Mouse (Mus musculus) heart, embryonic 13.5 days (tissue): ENCODE measurements around the gene Sec61a2. TPM values are rescaled to one million over a fixed set of nuclear protein-coding genes. Genes with fewer than 3 reads are reported as not detected.

Experiments
- ATAC-seq: fragments of 200-750 bp; cut with Nextera tagmentation; 2 replicates; pipeline ENCODE4 v1.8.0; 2017; ENCODE audit warnings: moderate TSS enrichment; ENCODE audit not compliant: insufficient number of reproducible peaks, low FRiP score, low TSS enrichment; ENCODE audit errors: extremely low read depth
- H3K27ac ChIP-seq: fragments of 300-500 bp; sonication (generic); replicated peaks from 2 replicates; pipeline ENCODE4 v1.5.1; 2015; ENCODE audit warnings: moderate library complexity, mild to moderate bottlenecking, inconsistent platforms
- H3K27me3 ChIP-seq: fragments of 300-500 bp; sonication (generic); replicated peaks from 2 replicates; pipeline ENCODE4 v1.6.1; 2015; ENCODE audit warnings: mild to moderate bottlenecking, inconsistent platforms
- H3K36me3 ChIP-seq: fragments of 300-500 bp; sonication (generic); 2 replicates; pipeline ENCODE4 v1.6.1; 2015; ENCODE audit warnings: mild to moderate bottlenecking, inconsistent platforms
- H3K4me1 ChIP-seq: fragments of 300-500 bp; sonication (generic); 2 replicates; pipeline ENCODE4 v1.6.1; 2015; ENCODE audit warnings: inconsistent platforms
- H3K4me2 ChIP-seq: fragments of 300-500 bp; sonication (generic); 2 replicates; pipeline ENCODE4 v1.6.1; 2015; ENCODE audit warnings: inconsistent platforms, mild to moderate bottlenecking, moderate library complexity
- H3K4me3 ChIP-seq: fragments of 300-500 bp; sonication (generic); 2 replicates; pipeline ENCODE4 v1.5.1; 2015; ENCODE audit warnings: moderate library complexity, mild to moderate bottlenecking, inconsistent platforms
- H3K9ac ChIP-seq: fragments of 300-500 bp; sonication (generic); 2 replicates; pipeline ENCODE4 v1.6.1; 2015; ENCODE audit warnings: inconsistent platforms, mild to moderate bottlenecking, moderate library complexity
- H3K9me3 ChIP-seq: fragments of 300-500 bp; sonication (generic); 2 replicates; pipeline ENCODE4 v1.6.1; 2016; ENCODE audit warnings: inconsistent platforms
- WGBS: fragments of 180-500 bp; shearing (Covaris S2); methylation state at CpG from one replicate; pipeline ENCODE4 v1.1.7; 2015; ENCODE audit warnings: mixed read lengths; 5-methylcytosine and 5-hydroxymethylcytosine counted together
- polyA plus RNA-seq: library from polyadenylated mRNA; unstranded; fragments of >200 nt; fragmentation: Nextera tagmentation; extraction: Ambion mirVana; gene quantifications from 2 replicates; pipeline ENCODE4 v1.2.1, GENCODE M21; 2015

Gene Sec61a2
- polyA plus RNA-seq, 1 experiment from 2014 or later = 49.2 TPM

DNA sequence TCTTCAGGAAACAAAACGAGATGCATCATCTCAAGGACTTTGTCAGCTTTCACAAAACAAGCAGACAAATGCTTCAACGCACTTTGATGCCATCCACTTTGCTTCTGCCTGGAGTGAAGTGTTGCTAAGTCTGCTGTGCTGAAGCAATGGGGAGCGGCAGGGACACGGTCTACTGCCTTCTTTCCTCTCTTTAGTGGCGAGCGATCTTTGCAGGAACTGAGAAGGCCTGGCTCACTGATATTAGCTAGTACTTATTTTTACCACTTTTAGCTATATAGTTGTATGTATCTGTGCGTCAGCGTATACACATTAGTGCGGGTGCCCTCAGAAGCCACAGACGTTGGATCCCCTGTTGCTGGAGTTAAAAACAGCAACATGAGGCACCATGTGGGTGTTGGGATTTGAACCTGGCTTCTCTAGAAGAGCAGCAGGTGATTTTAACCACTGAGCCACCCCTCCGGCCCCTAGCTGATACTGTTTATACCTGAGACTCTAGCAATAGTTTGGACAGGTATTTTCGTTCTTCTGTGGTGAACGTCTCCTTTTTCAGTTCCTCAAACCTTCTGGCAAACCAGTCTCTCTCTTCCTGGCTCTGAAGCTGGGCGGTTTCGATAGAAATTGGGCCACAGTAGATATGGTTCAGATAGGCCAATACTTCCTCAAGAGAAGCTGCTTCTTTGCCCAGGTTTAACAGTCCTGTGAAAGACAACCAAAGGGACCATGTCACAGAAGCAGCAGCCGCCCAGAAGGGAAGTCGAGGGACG, 35.2 kb upstream of the Sec61a2 start:
- ATAC-seq = no peak

DNA sequence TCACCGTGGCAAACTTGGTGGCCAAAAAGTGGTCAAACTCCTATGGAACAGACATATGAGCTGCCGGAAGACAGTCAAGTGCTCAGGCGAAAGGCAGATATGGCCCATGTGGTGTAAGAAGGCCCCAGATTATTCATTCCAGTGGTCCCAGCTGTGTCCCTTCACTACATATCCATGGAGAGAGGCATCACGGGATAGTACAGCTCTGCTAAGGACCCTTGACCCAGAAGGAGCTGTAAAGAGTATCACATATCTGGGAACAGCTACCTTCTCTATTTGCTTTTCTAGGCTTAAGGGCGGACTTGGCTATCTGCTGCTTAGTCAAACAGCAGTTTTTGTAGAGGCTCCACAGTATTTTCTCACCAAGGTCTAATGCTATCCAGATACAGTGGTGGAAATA, 34.6 kb upstream of the Sec61a2 start:
- H3K27me3 ChIP-seq = no peaks in the 10 kb centered on the region
- H3K9ac ChIP-seq = no peak overlapping the region
- H3K4me1 ChIP-seq = no peaks in the 10 kb centered on the region
- WGBS = 79% methylated on average over 5 of the region's 5 CpGs
- H3K4me3 ChIP-seq = no peak overlapping the region
- H3K4me2 ChIP-seq = no peak overlapping the region
- no peaks in the 10 kb centered on the region for H3K9me3 ChIP-seq
- peaks cover 6% of the 10 kb centered on the region; the same call in 1 of the 2 replicates for H3K36me3 ChIP-seq
- ATAC-seq = no peak
- no peak overlapping the region for H3K27ac ChIP-seq

More for the DNA sequence above, 35.2 kb upstream of the Sec61a2 start:
- H3K27me3 ChIP-seq = no peaks in the 10 kb centered on the region
- no peak overlapping the region for H3K4me3 ChIP-seq
- WGBS = 84% methylated on average over 18 of the region's 18 CpGs
- H3K4me1 ChIP-seq = no peaks in the 10 kb centered on the region
- peaks cover 6% of the 10 kb centered on the region; the same call in 1 of the 2 replicates for H3K36me3 ChIP-seq
- no peak overlapping the region for H3K4me2 ChIP-seq
- H3K27ac ChIP-seq = no peak overlapping the region
- no peaks in the 10 kb centered on the region for H3K9me3 ChIP-seq
- no peak overlapping the region for H3K9ac ChIP-seq

DNA sequence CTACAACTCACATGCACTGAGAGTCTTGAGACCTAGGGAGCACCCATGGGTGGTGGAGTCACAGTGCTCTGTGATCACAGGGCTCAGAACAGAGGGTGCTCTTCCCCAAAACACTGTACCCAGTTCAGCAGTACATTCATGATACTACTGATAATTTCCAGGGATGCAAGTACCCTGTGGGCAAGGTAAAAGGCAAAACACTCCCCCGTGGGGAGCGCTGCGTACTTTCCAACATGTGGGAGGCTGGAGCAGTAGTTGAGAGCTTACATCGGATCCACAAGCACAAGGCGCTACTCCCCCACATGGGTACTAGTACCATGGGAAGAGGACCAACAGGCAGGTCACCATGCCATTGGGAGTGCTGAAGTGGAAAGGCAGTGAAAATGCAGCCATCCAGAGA, 32.2 kb upstream of the Sec61a2 start:
- Histone ChIP-seq H3K4me1 (no peaks in the 10 kb centered on the region), H3K4me3 (no peak overlapping the region), H3K36me3 (peaks cover 6% of the 10 kb centered on the region; the same call in 1 of the 2 replicates), H3K9ac (no peak overlapping the region), H3K27ac (no peak overlapping the region), H3K27me3 (no peaks in the 10 kb centered on the region), H3K4me2 (no peak overlapping the region), H3K9me3 (no peaks in the 10 kb centered on the region)
- 91% methylated on average over 5 of the region's 5 CpGs for WGBS
- ATAC-seq = no peak; the same call in 1 of the 2 replicates

DNA sequence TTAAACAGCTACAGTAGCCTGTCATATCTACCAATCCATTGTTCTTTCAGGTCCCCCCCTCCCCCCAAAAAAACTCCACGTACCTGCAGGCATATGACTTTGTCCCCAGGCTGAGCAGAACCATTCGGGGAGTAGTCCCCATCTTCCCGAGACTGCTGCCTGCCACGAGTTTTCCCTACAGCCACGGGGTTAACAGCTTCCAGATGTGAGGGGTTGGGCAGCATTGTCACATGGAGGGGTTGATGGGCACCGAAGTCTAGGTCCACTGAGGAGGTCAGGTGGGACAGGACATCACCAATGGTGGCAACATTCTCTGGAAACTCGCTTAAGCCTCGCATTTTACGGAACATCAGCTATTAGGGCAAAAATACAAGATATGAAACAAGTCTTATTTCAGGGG, 28.6 kb upstream of the Sec61a2 start:
- ATAC-seq = no peak
- no peaks in the 10 kb centered on the region for H3K9me3 ChIP-seq
- peaks cover 14% of the 10 kb centered on the region for H3K36me3 ChIP-seq
- H3K4me1 ChIP-seq = no peaks in the 10 kb centered on the region
- WGBS = 76% methylated on average over 9 of the region's 9 CpGs
- H3K4me2 ChIP-seq = no peak overlapping the region
- no peak overlapping the region for H3K27ac ChIP-seq
- no peak overlapping the region for H3K9ac ChIP-seq
- H3K27me3 ChIP-seq = no peaks in the 10 kb centered on the region
- no peak overlapping the region for H3K4me3 ChIP-seq

DNA sequence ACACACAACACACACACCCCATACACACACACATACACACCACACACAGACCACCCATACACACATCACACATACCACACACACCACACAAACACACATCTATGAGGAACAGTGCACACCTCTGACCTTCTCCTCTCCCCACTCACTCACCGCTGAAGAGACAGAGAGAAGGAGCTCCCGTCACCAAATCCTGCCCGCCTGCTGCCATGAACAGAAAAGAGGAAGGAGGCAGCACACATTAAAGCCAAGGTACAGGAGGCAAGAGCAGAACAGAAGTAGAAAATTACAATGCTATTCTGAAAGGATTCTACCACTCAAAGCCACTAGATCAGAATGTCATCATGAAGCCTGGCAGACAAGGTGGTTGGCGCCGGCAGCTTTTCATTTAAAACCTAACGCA, 27.6 kb upstream of the Sec61a2 start:
- ATAC-seq = no peak

DNA sequence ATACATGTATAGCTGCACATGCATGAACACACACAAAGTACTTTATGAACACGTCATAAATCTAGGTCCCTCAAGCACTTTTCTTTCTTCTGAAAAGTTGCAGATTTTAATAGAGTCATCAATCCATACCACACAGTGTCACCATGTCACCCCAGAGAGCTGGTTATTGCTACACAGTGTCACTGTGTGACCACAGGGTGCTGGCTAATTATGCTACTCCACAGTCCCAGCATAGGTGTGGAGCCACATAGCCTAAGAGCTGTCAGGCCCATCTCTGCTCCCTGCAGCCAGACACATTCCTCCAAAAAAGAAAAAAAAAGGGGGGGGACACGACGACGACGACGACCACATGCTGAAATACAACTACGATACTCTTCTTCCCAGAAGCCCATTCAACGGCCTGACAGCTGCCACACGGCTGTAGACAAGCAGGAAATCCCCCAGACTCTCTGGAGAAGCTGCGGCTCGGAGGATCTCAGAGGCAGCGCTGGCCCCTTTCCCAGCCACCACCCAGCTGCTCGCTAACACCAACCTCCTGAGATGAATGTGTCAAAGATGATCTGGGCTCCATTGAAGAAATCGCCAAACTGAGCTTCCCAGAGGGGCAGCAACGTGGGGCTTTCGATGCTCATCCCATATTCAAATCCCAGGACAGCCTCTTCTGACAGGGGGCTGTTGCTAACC, 16.2 kb upstream of the Sec61a2 start:
- no peak for ATAC-seq
- Histone ChIP-seq H3K27me3 (no peaks in the 10 kb centered on the region), H3K9me3 (no peaks in the 10 kb centered on the region), H3K9ac (no peak overlapping the region), H3K4me3 (no peak overlapping the region), H3K27ac (no peak overlapping the region), H3K36me3 (0 out of 2 replicates have a peak, but pooled peaks cover 4% of the 10 kb centered on the region), H3K4me2 (no peak overlapping the region), H3K4me1 (no peaks in the 10 kb centered on the region)
- 57% methylated on average over 16 of the region's 16 CpGs for WGBS

More for the DNA sequence above, 27.6 kb upstream of the Sec61a2 start:
- Histone ChIP-seq H3K27me3 (no peaks in the 10 kb centered on the region), H3K4me3 (no peak overlapping the region), H3K9ac (no peak overlapping the region), H3K36me3 (peaks cover 12% of the 10 kb centered on the region), H3K9me3 (no peaks in the 10 kb centered on the region), H3K27ac (no peak overlapping the region), H3K4me1 (no peaks in the 10 kb centered on the region), H3K4me2 (no peak overlapping the region)
- WGBS = 91% methylated on average over 6 of the region's 6 CpGs

DNA sequence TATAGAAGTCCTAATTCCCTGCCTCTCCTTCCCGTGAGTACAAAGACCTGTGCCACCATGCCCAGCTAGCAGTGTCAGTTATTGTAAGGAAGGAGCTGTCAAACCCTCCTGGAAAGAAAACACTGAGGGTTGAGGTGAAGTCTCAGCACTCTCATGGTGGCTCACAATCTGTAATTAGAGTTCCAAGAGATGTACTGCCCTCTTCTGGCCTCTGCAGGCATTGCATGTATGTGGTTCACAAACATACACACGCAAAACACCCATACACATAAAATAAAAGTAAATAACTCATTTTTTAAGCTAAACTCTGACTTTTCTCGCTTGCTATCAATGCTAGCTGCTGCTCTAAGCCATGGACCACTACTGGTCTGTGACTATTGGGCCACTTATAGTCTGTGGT, 11.4 kb upstream of the Sec61a2 start:
- 53% methylated on average over 3 of the region's 3 CpGs for WGBS
- Histone ChIP-seq H3K9me3 (no peaks in the 10 kb centered on the region), H3K9ac (no peak overlapping the region), H3K4me1 (0 out of 2 replicates have a peak, but pooled peaks cover 5% of the 10 kb centered on the region), H3K27me3 (no peaks in the 10 kb centered on the region), H3K27ac (no peak overlapping the region), H3K36me3 (0 out of 2 replicates have a peak, but pooled peaks cover 9% of the 10 kb centered on the region), H3K4me2 (no peak overlapping the region), H3K4me3 (no peak overlapping the region)
- ATAC-seq = no peak

DNA sequence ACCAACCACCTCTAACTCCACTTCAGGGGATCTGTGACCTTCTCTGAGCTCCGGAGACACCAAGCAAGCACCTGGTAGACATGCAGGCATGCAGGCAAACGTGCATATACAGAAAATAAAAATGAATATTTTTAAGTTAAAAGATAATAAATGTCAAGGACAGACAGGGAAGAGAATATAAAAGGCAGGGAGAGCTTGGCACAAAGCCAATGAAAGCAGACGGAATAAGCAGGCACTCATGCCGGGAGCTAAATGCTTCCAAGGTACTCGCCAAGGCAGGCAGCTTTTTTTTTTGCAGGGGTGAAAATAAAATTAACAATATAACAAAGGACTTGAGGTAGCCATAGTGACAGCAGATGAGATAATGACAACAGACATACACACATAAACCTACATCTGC, 10.9 kb upstream of the Sec61a2 start:
- Histone ChIP-seq H3K4me2 (no peak overlapping the region), H3K36me3 (0 out of 2 replicates have a peak, but pooled peaks cover 9% of the 10 kb centered on the region), H3K27ac (no peak overlapping the region), H3K4me1 (0 out of 2 replicates have a peak, but pooled peaks cover 5% of the 10 kb centered on the region), H3K9ac (no peak overlapping the region), H3K27me3 (no peaks in the 10 kb centered on the region), H3K9me3 (no peaks in the 10 kb centered on the region), H3K4me3 (no peak overlapping the region)
- WGBS = 21% methylated on average over 5 of the region's 5 CpGs
- no peak for ATAC-seq

DNA sequence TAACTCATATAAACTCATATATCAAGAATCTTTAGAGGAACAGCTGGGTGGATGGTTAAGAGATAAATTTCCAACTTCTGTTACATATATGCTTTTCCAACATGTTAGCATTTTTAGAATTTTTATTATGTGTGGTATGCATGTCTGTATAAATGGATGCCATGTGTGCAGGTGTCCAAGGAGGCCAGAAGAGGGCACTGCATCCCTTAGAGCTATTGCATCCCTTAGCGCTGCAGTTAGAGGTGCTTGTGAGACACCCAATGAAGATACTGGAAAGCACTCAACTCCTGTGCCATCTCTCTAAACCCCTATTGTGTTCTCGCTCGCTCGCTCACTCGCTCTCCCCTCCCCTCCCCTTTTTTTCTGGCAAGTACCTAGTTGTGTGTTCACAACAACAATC, 4.9 kb upstream of the Sec61a2 start:
- H3K4me3 ChIP-seq = no peak overlapping the region
- H3K36me3 ChIP-seq = 0 out of 2 replicates have a peak, but pooled peaks cover 5% of the 10 kb centered on the region
- no peaks in the 10 kb centered on the region for H3K27me3 ChIP-seq
- no peak overlapping the region for H3K9ac ChIP-seq
- 66% methylated on average over 5 of the region's 5 CpGs for WGBS
- no peaks in the 10 kb centered on the region for H3K9me3 ChIP-seq
- no peak overlapping the region for H3K4me2 ChIP-seq
- no peak for ATAC-seq
- H3K4me1 ChIP-seq = no peaks in the 10 kb centered on the region
- no peak overlapping the region for H3K27ac ChIP-seq

DNA sequence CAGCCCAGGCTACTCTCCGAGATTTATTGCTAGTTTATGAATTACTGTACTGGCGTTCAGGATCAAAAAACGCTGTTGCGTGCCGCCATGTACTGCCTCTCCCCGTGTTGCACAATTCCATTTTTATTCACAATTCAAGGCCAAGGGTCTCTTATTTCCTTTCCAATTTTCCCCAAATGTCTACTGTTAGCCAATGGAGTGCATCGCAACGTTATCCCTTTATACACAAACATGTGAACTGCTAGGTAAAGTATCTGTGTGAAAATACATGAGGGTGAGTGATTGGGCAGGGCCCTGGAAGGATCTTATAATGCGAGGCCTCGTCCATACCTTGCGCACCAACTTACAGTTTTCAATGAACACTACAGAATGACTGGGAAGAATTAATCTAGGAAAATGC, 936 bp downstream of the Sec61a2 start:
- Histone ChIP-seq H3K9ac (peak overlapping the region; percentile 95), H3K36me3 (peaks cover 30% of the 10 kb centered on the region), H3K9me3 (no peaks in the 10 kb centered on the region), H3K27me3 (no peaks in the 10 kb centered on the region), H3K4me1 (peaks cover 14% of the 10 kb centered on the region), H3K27ac (no peak overlapping the region; the same call in 1 of the 2 replicates), H3K4me2 (peak overlapping the region; percentile 72), H3K4me3 (peak overlapping the region; percentile 93)
- 44% methylated on average over 11 of the region's 11 CpGs for WGBS
- ATAC-seq = no peak

DNA sequence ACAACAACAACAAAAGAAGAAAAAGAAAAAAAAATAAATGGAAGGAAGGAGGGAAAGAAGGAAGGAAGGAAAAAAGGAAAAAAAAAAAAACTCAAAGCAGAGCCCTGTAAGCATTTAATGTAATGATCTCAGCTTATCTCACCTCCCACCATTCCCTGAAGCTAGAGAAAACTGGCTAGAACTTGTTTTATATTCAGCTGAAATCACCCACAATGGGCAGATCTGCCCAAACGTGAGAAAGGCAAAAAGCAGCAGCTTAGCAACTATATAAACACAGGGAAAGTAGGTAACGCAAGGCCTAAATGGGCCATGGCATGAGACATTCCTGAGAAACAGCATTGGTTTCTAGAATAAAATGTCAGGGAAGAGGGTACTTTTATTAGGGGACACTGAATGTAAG, 5.8 kb downstream of the Sec61a2 start:
- 70% methylated on average over 2 of the region's 2 CpGs for WGBS
- H3K36me3 ChIP-seq = peaks cover 71% of the 10 kb centered on the region
- no peaks in the 10 kb centered on the region for H3K27me3 ChIP-seq
- no peak overlapping the region for H3K9ac ChIP-seq
- no peak for ATAC-seq
- no peak overlapping the region for H3K4me3 ChIP-seq
- no peak overlapping the region for H3K27ac ChIP-seq
- H3K9me3 ChIP-seq = no peaks in the 10 kb centered on the region
- peaks cover 16% of the 10 kb centered on the region for H3K4me1 ChIP-seq
- H3K4me2 ChIP-seq = no peak overlapping the region
